Mouse (Mus musculus) spleen, adult 12 weeks (tissue): Measurements from ENCODE around the gene Tex35.
A peak's percentile ranks its signal among the peaks of the same experiment; 100 is the strongest.

Source experiments
- DNase-seq: peaks from one replicate; pipeline ENCODE4 v3.0.0; 2022; ENCODE audit warnings: low spot score

Gene Tex35

GRCm38 (mm10) chr1:157108580-157108979, at the start of gene Tex35:
Gene Tex35 (minus strand): TSS chr1:157108680.
- DNase-seq = no peak

GRCm38 (mm10) chr1:157153781-157154180, 45.3 kb upstream of the Tex35 start:
- DNase-seq = no peak

GRCm38 (mm10) chr1:157150107-157150506, 41.6 kb upstream of the Tex35 start:
- DNase-seq = no peak

GRCm38 (mm10) chr1:157144621-157145020, 36.1 kb upstream of the Tex35 start:
- DNase-seq = no peak

- no peak for DNase-seq
Measured at GRCm38 (mm10) chr1:157143326-157143932, 34.9 kb upstream of the Tex35 start.

GRCm38 (mm10) chr1:157141014-157141413, 32.5 kb upstream of the Tex35 start:
- no peak for DNase-seq

- no peak for DNase-seq
Measured at GRCm38 (mm10) chr1:157137854-157138241, 29.4 kb upstream of the Tex35 start.

- no peak for DNase-seq
Measured at GRCm38 (mm10) chr1:157137132-157137853, 28.8 kb upstream of the Tex35 start.

- no peak for DNase-seq
Measured at GRCm38 (mm10) chr1:157128219-157128618, 19.7 kb upstream of the Tex35 start.

GRCm38 (mm10) chr1:157123836-157124235, 15.4 kb upstream of the Tex35 start:
- no peak for DNase-seq

- no peak for DNase-seq
Measured at GRCm38 (mm10) chr1:157119168-157119567, 10.7 kb upstream of the Tex35 start.

- no peak for DNase-seq
Measured at GRCm38 (mm10) chr1:157117440-157117839, 9.0 kb upstream of the Tex35 start.

GRCm38 (mm10) chr1:157114492-157114891, 6.0 kb upstream of the Tex35 start:
- no peak for DNase-seq

GRCm38 (mm10) chr1:157110287-157110835, 1.9 kb upstream of the Tex35 start:
- DNase-seq = no peak

GRCm38 (mm10) chr1:157101122-157101865, 7.2 kb downstream of the Tex35 start:
- DNase-seq = no peak

GRCm38 (mm10) chr1:157095534-157095933, 12.9 kb downstream of the Tex35 start:
- no peak for DNase-seq

GRCm38 (mm10) chr1:157092622-157093021, 15.9 kb downstream of the Tex35 start:
- DNase-seq = no peak

GRCm38 (mm10) chr1:157092140-157092539, 16.3 kb downstream of the Tex35 start:
- DNase-seq = no peak

GRCm38 (mm10) chr1:157090835-157091234, 17.6 kb downstream of the Tex35 start:
- DNase-seq = no peak

GRCm38 (mm10) chr1:157086097-157086994, 22.1 kb downstream of the Tex35 start:
- DNase-seq = peak; percentile 19

GRCm38 (mm10) chr1:157082931-157083330, 25.5 kb downstream of the Tex35 start:
- DNase-seq = no peak

- DNase-seq = no peak
Measured at GRCm38 (mm10) chr1:157081999-157082398, 26.5 kb downstream of the Tex35 start.
